Mouse (Mus musculus) embryonic fibroblast, embryonic 13.5 days (primary cell): ENCODE measurements around the gene Ppp1r1b.

Source experiments
- CTCF ChIP-seq: IDR thresholded peaks from 2 replicates; pipeline ENCODE4 v1.5.1; 2011; ENCODE audit warnings: mild to moderate bottlenecking, control low read depth, low read length, moderate library complexity, borderline replicate concordance; ENCODE audit not compliant: insufficient read depth
- POLR2A ChIP-seq: IDR thresholded peaks from 2 replicates; pipeline ENCODE4 v1.6.1; 2011; ENCODE audit warnings: low read depth, mild to moderate bottlenecking, control low read depth, low read length, moderate library complexity

- TF ChIP-seq CTCF (no peak), POLR2A (no peak)
Measured at GRCm38 (mm10) chr11:98328031-98328370, 20.2 kb upstream of the Ppp1r1b start.
